Mouse (Mus musculus): ENCODE data around the gene Slc13a4. TPM values are rescaled to one million over a fixed set of nuclear protein-coding genes. Genes with fewer than 3 reads are reported as not detected.

Gene Slc13a4
- polyA plus RNA-seq, 1 experiment from 2014 or later: 0.21 TPM

DNA sequence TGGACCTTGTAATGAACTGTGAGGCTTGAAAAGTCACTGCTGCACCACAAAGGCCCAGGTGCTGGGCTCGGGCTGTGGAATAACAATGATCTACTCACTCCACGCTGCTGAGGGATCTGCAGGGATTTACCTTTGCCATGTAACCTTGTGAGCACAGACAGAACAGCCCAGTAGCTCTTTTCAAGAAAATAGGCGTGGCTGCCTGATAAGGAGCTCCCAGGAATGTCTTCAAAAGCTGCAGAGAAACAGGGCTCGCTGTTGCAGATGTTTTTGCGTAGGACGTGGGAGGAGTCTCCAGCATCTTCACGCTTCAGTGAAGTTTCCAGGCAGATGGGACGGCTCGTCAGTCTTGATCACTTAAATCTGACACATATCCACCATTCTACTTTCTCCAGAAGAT is 63.9 kb downstream of the Slc13a4 start:
- Histone ChIP-seq H3K4me2 (replicated peaks; ENCODE audit: low read depth) (no peak overlapping the region), H3K27ac (replicated peaks) (no peak overlapping the region), H3K36me3 (ENCODE audit: control insufficient read depth, insufficient read depth, low read length) (peaks cover 22% of the 10 kb centered on the region), H3K4me1 (replicated peaks; ENCODE audit: control insufficient read depth, insufficient read depth) (no peaks in the 10 kb centered on the region), H3K9me3 (ENCODE audit: control insufficient read depth, low read length) (no peaks in the 10 kb centered on the region), H3K9ac (ENCODE audit: low read length) (no peak overlapping the region), H3K4me3 (ENCODE audit: low read depth, low read length) (no peak overlapping the region), H3K27me3 (ENCODE audit: control insufficient read depth, insufficient read depth, low read length) (no peaks in the 10 kb centered on the region)
- 0 out of 2 replicates have a peak, but pooled peaks have one; percentile 29 for ATAC-seq (ENCODE audit: low FRiP score, low TSS enrichment)
- DNase-seq (ENCODE audit: low spot score): no peak
- TF ChIP-seq CTCF (IDR thresholded peaks at IDR 0.05; ENCODE audit: low read depth) (no peak), EP300 (optimal IDR thresholded peaks at IDR 0.05) (no peak)
- 67% methylated on average over 9 of the region's 9 CpGs for WGBS

DNA sequence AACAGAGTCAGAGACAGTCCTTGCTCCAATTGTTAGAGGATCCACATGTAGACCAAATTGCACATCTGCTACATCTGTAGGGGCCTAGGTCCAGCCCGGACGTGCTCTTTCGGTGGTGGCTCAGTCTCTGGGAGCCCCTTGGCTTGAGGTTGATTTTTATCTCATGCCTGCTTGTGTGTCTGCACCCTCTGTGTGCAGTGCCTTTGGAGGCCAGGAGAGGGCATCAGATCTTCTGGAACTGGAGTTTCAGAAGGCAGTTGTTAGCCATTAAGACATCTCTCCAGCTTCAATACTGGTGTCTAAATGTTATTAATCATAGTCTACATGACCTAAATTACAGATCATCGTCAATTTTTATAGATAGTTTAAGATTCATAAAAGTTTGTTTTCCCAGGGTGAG is 64.7 kb downstream of the Slc13a4 start:
- no peaks in the 10 kb centered on the region for H3K9me3 ChIP-seq (ENCODE audit: control insufficient read depth, low read length)
- 97% methylated on average over 4 of the region's 4 CpGs for WGBS
- no peaks in the 10 kb centered on the region for H3K4me1 ChIP-seq (replicated peaks; ENCODE audit: control insufficient read depth, insufficient read depth)
- ATAC-seq (ENCODE audit: low FRiP score, low TSS enrichment) (no peak), DNase-seq (ENCODE audit: low spot score) (no peak)
- H3K9ac ChIP-seq (ENCODE audit: low read length): no peak overlapping the region
- H3K27me3 ChIP-seq (ENCODE audit: control insufficient read depth, insufficient read depth, low read length): no peaks in the 10 kb centered on the region
- H3K4me3 ChIP-seq (ENCODE audit: low read depth, low read length): no peak overlapping the region
- H3K36me3 ChIP-seq (ENCODE audit: control insufficient read depth, insufficient read depth, low read length): peaks cover 22% of the 10 kb centered on the region
- TF ChIP-seq EP300 (optimal IDR thresholded peaks at IDR 0.05): no peak
- TF ChIP-seq CTCF (IDR thresholded peaks at IDR 0.05; ENCODE audit: low read depth): peak; percentile 42
- H3K4me2 ChIP-seq (replicated peaks; ENCODE audit: low read depth): no peak overlapping the region
- H3K27ac ChIP-seq (replicated peaks): no peak overlapping the region

DNA sequence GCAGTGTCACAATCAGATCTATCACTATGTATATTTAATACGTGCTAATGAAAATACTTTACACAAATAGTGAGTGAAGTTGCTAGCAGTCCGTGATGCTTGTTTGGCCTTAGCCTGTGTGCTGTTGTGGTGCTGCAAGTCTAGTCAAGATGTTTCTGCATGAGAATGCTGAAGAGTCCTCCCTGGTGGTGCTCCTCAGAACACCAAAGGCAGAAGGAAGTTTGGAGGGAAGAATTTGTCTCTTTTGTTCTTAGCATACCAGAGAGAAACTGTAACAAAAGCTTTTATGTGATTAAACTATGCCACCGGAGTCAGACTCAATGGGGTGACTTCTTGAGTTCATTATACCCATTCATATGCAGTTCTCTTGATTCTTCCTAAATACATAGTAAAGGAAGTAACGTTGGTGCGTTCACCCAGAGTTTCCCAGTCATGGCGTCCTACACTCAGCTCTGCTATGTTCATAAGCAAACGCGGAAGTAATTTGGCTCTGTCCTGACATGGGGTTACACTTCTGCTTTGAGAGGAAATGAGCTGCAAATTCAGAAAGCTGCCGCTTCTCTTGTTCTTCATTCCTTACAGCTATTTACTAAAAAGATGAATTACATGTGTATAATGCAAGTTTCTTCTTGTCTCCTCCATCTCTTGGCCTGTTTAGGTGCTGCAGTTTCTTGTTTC is 71.7 kb downstream of the Slc13a4 start:
- Histone ChIP-seq H3K36me3 (ENCODE audit: control insufficient read depth, insufficient read depth, low read length) (peaks cover 15% of the 10 kb centered on the region; the same call in 1 of the 2 replicates), H3K27ac (replicated peaks) (no peak overlapping the region), H3K4me1 (replicated peaks; ENCODE audit: control insufficient read depth, insufficient read depth) (no peaks in the 10 kb centered on the region), H3K4me2 (replicated peaks; ENCODE audit: low read depth) (no peak overlapping the region), H3K9ac (ENCODE audit: low read length) (no peak overlapping the region), H3K27me3 (ENCODE audit: control insufficient read depth, insufficient read depth, low read length) (no peaks in the 10 kb centered on the region), H3K9me3 (ENCODE audit: control insufficient read depth, low read length) (no peaks in the 10 kb centered on the region), H3K4me3 (ENCODE audit: low read depth, low read length) (no peak overlapping the region)
- no peak for ATAC-seq (ENCODE audit: low FRiP score, low TSS enrichment)
- DNase-seq (ENCODE audit: low spot score): no peak
- 68% methylated on average over 9 of the region's 9 CpGs for WGBS
- no peak for TF ChIP-seq EP300 (optimal IDR thresholded peaks at IDR 0.05)
- no peak for TF ChIP-seq CTCF (IDR thresholded peaks at IDR 0.05; ENCODE audit: low read depth)

DNA sequence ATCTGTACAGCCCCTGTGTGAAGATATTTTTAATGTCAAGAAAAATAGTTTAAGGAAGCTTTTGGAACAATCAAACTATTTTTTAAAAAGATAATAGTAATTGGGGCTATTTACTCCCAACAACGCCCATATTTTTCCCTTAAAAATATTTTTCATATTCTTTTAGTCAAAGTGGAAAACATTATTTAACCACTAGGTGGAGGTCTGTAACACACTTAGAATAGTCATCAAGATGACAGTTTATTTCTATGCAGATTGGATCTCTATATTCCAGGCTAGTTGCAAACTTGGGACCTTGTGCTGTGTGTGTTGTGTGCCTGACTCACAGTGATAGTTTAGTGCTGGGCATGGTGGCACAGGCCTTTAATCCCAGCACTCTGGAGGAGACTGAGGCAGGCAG is 78.5 kb downstream of the Slc13a4 start:
- H3K4me3 ChIP-seq (ENCODE audit: low read depth, low read length): no peak overlapping the region
- H3K27ac ChIP-seq (replicated peaks): no peak overlapping the region
- H3K4me1 ChIP-seq (replicated peaks; ENCODE audit: control insufficient read depth, insufficient read depth): no peaks in the 10 kb centered on the region
- TF ChIP-seq CTCF (IDR thresholded peaks at IDR 0.05; ENCODE audit: low read depth) (peak; percentile 57), EP300 (optimal IDR thresholded peaks at IDR 0.05) (no peak)
- no peak overlapping the region for H3K9ac ChIP-seq (ENCODE audit: low read length)
- H3K4me2 ChIP-seq (replicated peaks; ENCODE audit: low read depth): no peak overlapping the region
- H3K27me3 ChIP-seq (ENCODE audit: control insufficient read depth, insufficient read depth, low read length): no peaks in the 10 kb centered on the region
- no peak for ATAC-seq (ENCODE audit: low FRiP score, low TSS enrichment)
- DNase-seq (ENCODE audit: low spot score): no peak
- WGBS: 74% methylated on average over 1 of the region's 1 CpGs
- H3K9me3 ChIP-seq (ENCODE audit: control insufficient read depth, low read length): no peaks in the 10 kb centered on the region
- peaks cover 12% of the 10 kb centered on the region; the same call in 1 of the 2 replicates for H3K36me3 ChIP-seq (ENCODE audit: control insufficient read depth, insufficient read depth, low read length)

DNA sequence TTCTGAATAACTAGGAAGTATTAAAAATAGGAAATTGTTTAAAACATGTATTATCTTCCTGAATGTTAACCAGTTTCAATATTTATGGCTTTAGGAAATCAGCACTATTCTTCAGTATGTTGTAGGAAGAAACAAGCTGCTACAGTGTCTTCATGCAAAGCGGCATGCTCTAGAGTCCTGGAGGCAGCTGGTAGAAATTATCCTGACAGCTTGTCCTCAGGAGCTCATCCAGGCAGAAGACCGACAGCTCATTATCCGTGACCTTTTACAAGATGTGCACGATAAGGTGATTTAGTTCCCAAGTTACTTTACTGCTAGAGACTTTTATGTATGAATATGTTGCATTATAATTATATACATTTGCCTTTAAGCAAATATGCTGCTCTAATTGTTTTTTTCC is 82.2 kb downstream of the Slc13a4 start:
- Histone ChIP-seq H3K36me3 (ENCODE audit: control insufficient read depth, insufficient read depth, low read length) (peaks cover 14% of the 10 kb centered on the region; the same call in 1 of the 2 replicates), H3K4me1 (replicated peaks; ENCODE audit: control insufficient read depth, insufficient read depth) (no peaks in the 10 kb centered on the region), H3K4me2 (replicated peaks; ENCODE audit: low read depth) (no peak overlapping the region), H3K27me3 (ENCODE audit: control insufficient read depth, insufficient read depth, low read length) (no peaks in the 10 kb centered on the region), H3K9ac (ENCODE audit: low read length) (no peak overlapping the region), H3K27ac (replicated peaks) (no peak overlapping the region), H3K9me3 (ENCODE audit: control insufficient read depth, low read length) (no peaks in the 10 kb centered on the region), H3K4me3 (ENCODE audit: low read depth, low read length) (no peak overlapping the region)
- WGBS: 89% methylated on average over 4 of the region's 4 CpGs
- TF ChIP-seq CTCF (IDR thresholded peaks at IDR 0.05; ENCODE audit: low read depth) (no peak), EP300 (optimal IDR thresholded peaks at IDR 0.05) (no peak)
- no peak for DNase-seq (ENCODE audit: low spot score)
- ATAC-seq (ENCODE audit: low FRiP score, low TSS enrichment): no peak

Other genes starting within 250 kb of the Slc13a4 start
- gene Cnot4, start 174.4 kb downstream of the Slc13a4 start, polyA plus RNA-seq (2015; fragmentation: Nextera tagmentation; extraction: Ambion mirVana): 11.6 and 12.2 TPM in 2 replicates
- gene Nup205, start 130.7 kb downstream of the Slc13a4 start, polyA plus RNA-seq (2015; fragmentation: Nextera tagmentation; extraction: Ambion mirVana): 7.2 and 7.4 TPM in 2 replicates
- gene Fam180a, start 18.0 kb upstream of the Slc13a4 start, polyA plus RNA-seq (2015; fragmentation: Nextera tagmentation; extraction: Ambion mirVana): 0.97 and 1.6 TPM in 2 replicates
- 73.9 and 77.4 TPM in 2 replicates for gene Mtpn, start 231.8 kb upstream of the Slc13a4 start, polyA plus RNA-seq (2015; fragmentation: Nextera tagmentation; extraction: Ambion mirVana)

Measured in stomach, postnatal 0 days (tissue).